Mouse (Mus musculus) embryonic facial prominence, embryonic 11.5 days (tissue): ENCODE measurements at regions not wholly inside any gene's neighbourhood (a gene's known extent, or its start where the extent isn't known, plus 50 kb on each side); places are given as distances from the start of the nearest gene placed in this dataset.
A peak's percentile ranks its signal among the peaks of the same experiment; 100 is the strongest.

Experiments used
- ATAC-seq: fragments of 200-750 bp; cut with Nextera tagmentation; replicated peaks from 2 replicates; pipeline ENCODE4 v1.8.0; 2017; ENCODE audit warnings: low read depth; ENCODE audit not compliant: insufficient number of reproducible peaks, low FRiP score, low TSS enrichment
- DNase-seq: peaks from one replicate; pipeline ENCODE4 v3.0.0-alpha.2; 2015; ENCODE audit warnings: low spot score
- H3K27ac ChIP-seq: fragments of 300-500 bp; sonication (generic); replicated peaks from 2 replicates; pipeline ENCODE4 v1.5.1; 2014; ENCODE audit warnings: mild to moderate bottlenecking, low read depth, low read length, control low read depth
- H3K27me3 ChIP-seq: fragments of 300-500 bp; sonication (generic); 2 replicates; pipeline ENCODE4 v1.6.1; 2014; ENCODE audit warnings: mild to moderate bottlenecking, low read length, moderate library complexity, mixed read lengths; ENCODE audit not compliant: control insufficient read depth, insufficient read depth
- H3K36me3 ChIP-seq: fragments of 300-500 bp; sonication (generic); replicated peaks from 2 replicates; pipeline ENCODE4 v1.6.1; 2014; ENCODE audit warnings: low read depth, mild to moderate bottlenecking, low read length, moderate library complexity, mixed read lengths; ENCODE audit not compliant: control insufficient read depth, insufficient read depth
- H3K4me1 ChIP-seq: fragments of 300-500 bp; sonication (generic); 2 replicates; pipeline ENCODE4 v1.6.1; 2014; ENCODE audit warnings: low read length, mixed read lengths; ENCODE audit not compliant: control insufficient read depth, insufficient read depth
- H3K4me2 ChIP-seq: fragments of 300-500 bp; sonication (generic); 2 replicates; pipeline ENCODE4 v1.6.1; 2014; ENCODE audit warnings: low read depth, mild to moderate bottlenecking, control low read depth, low read length, moderate library complexity
- H3K4me3 ChIP-seq: fragments of 300-500 bp; sonication (generic); 2 replicates; pipeline ENCODE4 v1.5.1; 2014; ENCODE audit warnings: low read depth, low read length, control low read depth
- H3K9ac ChIP-seq: fragments of 300-500 bp; sonication (generic); replicated peaks from 2 replicates; pipeline ENCODE4 v1.6.1; 2014; ENCODE audit warnings: mild to moderate bottlenecking, control low read depth, low read length
- H3K9me3 ChIP-seq: fragments of 300-500 bp; sonication (generic); replicated peaks from 2 replicates; pipeline ENCODE4 v1.6.1; 2016; ENCODE audit warnings: mild to moderate bottlenecking, low read length, inconsistent platforms, mixed read lengths; ENCODE audit not compliant: control insufficient read depth
- WGBS: fragments of 180-500 bp; shearing (Covaris S2); extraction: QIAGEN DNeasy Blood & Tissue Kit; methylation state at CpG from one replicate; pipeline ENCODE4 v1.1.7; 2014; 5-methylcytosine and 5-hydroxymethylcytosine counted together

DNA sequence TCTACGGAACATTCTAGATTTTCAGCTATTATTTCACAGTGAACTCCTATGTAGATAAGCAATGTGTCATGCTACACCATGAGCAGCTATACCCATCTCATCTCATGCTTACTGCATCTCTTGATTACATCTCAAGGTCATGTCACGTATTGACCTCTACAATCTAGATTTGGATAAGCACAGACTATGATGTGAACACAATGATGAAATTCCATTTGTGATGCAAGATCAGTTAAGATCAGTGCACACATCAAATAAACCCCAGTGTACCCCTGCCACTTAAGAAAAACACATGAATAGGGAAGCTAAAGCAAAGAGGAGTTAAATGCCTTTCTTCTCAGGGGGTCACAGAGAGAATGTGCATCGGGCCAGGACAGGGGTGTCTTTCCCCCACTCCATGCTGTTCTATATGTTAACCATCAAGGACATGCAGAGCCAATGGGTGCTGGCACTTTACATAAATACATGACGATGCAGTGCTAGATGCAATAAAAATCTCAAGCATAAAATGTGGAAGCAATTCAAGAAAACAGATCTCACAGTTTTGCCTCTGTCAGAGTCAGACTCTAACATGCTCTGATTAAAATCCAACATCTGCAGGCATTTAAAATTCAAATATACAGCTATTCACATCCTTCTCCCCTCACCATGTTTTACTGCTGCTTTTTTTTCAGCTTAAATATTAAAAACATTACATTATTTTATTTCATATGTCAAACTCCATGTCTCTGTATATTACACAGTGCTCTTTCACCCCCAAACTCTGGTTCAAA lies 157.1 kb upstream of the Gm15217 start:
- no peaks in the 10 kb centered on the region for H3K27me3 ChIP-seq
- WGBS: 76% methylated on average over 4 of the region's 4 CpGs
- H3K9me3 ChIP-seq: no peaks in the 10 kb centered on the region
- H3K36me3 ChIP-seq: no peaks in the 10 kb centered on the region
- H3K4me2 ChIP-seq: no peak overlapping the region
- no peaks in the 10 kb centered on the region for H3K4me1 ChIP-seq
- no peak overlapping the region for H3K27ac ChIP-seq
- H3K4me3 ChIP-seq: no peak overlapping the region
- H3K9ac ChIP-seq: no peak overlapping the region
- ATAC-seq: no peak
- DNase-seq: peak; percentile 71

DNA sequence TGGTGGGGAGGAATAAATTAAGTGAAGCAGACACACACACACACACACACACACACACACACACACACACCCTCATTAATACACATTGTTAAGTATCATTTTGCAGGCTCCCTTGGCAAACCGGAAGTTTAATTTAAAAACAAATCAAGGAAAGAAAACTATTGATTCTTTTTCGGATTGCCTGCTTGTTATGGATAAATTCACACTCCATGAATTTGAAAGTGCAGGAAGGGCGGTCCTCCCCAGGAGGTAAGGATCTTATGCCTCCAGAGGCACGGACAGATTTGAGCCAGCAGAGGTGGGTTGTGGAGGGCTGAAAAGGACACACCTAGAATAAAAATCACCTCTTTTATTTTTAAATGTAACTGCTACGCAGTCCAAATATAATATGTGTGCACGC lies 156.2 kb upstream of the Gm15217 start:
- 68% methylated on average over 6 of the region's 6 CpGs for WGBS
- DNase-seq: no peak
- H3K9me3 ChIP-seq: no peaks in the 10 kb centered on the region
- no peak overlapping the region for H3K27ac ChIP-seq
- no peak overlapping the region for H3K9ac ChIP-seq
- no peaks in the 10 kb centered on the region for H3K27me3 ChIP-seq
- H3K4me1 ChIP-seq: no peaks in the 10 kb centered on the region
- no peak overlapping the region for H3K4me3 ChIP-seq
- H3K36me3 ChIP-seq: no peaks in the 10 kb centered on the region
- H3K4me2 ChIP-seq: no peak overlapping the region
- ATAC-seq: no peak

DNA sequence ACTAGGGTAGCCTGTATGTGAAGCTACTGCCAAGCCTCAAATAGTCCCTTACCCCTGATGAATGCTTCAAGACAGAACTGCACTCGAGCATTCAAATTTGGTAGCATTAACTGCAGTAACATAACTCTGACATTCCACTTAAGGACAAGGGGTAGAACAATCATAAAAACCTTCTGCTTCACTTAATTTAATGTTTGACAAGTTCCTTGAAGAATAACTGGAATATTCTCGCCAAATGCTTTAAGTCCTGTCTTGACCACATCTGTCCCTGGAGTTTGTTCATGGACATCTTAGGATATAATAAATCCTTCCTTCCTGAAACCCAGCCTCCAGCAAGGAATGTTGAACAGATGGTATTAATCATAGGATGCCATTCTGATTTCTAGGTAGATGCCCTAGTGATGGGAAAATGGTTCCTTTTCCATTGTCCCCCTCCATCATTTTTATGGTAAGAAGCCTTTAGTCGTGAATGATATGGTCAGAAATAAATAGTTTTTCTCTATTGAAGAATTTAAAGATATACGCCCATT lies 154.7 kb upstream of the Gm15217 start:
- no peak overlapping the region for H3K27ac ChIP-seq
- H3K27me3 ChIP-seq: no peaks in the 10 kb centered on the region
- no peaks in the 10 kb centered on the region for H3K9me3 ChIP-seq
- no peak overlapping the region for H3K4me3 ChIP-seq
- no peak overlapping the region for H3K4me2 ChIP-seq
- no peaks in the 10 kb centered on the region for H3K36me3 ChIP-seq
- WGBS: 57% methylated on average over 4 of the region's 4 CpGs
- no peak for ATAC-seq
- H3K4me1 ChIP-seq: no peaks in the 10 kb centered on the region
- DNase-seq: peak; percentile 56
- no peak overlapping the region for H3K9ac ChIP-seq

DNA sequence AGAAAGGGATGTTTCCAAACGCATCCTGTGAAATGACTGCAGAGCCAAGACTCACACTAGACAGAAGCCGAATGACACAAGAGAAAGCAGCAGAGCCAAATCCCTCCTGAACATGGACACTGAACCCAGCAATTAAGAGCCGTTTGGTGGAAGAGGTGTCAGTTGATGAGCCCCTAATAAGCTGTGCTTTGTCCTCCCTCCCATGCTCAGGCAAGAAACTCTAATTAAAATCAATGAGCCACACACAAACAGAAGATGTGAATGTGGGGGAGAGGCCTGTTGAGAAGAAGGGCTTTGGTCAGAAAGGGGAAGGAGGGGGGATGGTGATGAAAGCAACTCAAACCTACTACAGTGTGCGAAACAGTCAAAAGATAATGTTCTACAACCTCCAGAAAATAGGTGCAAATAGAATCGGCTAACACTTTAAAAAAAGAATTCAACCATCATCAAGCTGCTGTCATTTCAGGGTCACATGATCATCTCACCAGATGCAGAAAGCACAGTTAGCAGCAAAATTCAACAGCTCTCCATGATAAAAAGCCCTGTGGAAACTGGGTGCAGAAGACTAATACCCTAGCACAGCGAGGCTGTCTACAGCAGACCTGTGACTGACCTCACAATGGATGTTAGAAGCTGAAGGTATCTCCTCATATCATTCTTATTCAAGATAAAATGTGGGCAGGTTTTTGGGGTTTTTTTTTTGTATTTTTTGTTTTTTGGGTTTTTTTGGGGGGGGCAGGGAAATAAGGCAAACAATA lies 153.2 kb upstream of the Gm15217 start:
- no peak overlapping the region for H3K9ac ChIP-seq
- no peaks in the 10 kb centered on the region for H3K9me3 ChIP-seq
- no peak overlapping the region for H3K27ac ChIP-seq
- DNase-seq (no peak), ATAC-seq (no peak)
- no peaks in the 10 kb centered on the region for H3K36me3 ChIP-seq
- no peaks in the 10 kb centered on the region for H3K27me3 ChIP-seq
- WGBS: 60% methylated on average over 6 of the region's 6 CpGs
- no peak overlapping the region for H3K4me2 ChIP-seq
- H3K4me1 ChIP-seq: no peaks in the 10 kb centered on the region
- H3K4me3 ChIP-seq: no peak overlapping the region

DNA sequence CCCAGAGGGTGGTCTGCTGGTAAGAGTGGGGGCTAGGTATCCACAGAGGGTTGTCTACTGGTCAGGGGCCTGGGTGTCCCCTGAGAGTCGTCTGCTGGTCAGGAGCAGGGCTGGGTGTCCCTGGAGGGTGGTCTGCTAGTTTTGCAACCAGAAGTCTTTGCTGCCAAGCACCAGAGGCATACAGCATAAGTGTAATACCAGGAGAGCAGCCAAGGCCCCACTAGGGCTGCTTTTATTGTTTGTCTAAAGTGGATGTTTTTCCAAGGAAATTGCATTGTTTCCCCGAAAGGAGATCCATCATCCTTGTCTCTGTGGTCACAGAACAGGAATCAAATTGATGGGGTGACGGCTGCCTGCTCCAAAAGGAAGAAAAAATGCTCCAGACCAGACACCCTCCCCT lies 145.2 kb upstream of the Gm15217 start:
- Histone ChIP-seq H3K36me3 (no peaks in the 10 kb centered on the region), H3K27me3 (no peaks in the 10 kb centered on the region), H3K27ac (no peak overlapping the region), H3K4me3 (no peak overlapping the region), H3K9me3 (no peaks in the 10 kb centered on the region), H3K9ac (no peak overlapping the region), H3K4me1 (no peaks in the 10 kb centered on the region), H3K4me2 (no peak overlapping the region)
- no peak for ATAC-seq
- DNase-seq: no peak
- WGBS: 62% methylated on average over 3 of the region's 3 CpGs

DNA sequence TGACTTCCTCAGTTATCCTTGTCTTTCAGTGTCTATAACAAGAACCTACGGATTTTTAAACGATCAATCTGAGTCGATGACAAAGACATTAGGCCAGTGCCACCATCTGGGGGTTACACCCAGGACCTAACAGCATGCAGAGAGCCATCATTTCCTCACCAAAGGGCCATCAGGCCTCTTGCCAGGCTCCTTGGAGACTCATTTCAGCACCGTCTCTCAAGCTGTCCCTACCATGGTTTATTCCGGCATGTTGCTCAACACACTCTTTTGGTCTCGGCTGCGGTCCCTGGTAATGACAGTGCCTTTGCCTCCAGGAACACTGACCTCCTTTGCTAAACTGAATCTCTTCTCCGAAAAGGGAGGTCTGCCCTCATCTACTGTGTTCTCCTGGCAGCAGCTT lies 144.4 kb upstream of the Gm15217 start:
- Histone ChIP-seq H3K4me3 (no peak overlapping the region), H3K9ac (no peak overlapping the region), H3K27me3 (no peaks in the 10 kb centered on the region), H3K4me2 (no peak overlapping the region), H3K36me3 (no peaks in the 10 kb centered on the region), H3K27ac (no peak overlapping the region), H3K9me3 (no peaks in the 10 kb centered on the region), H3K4me1 (no peaks in the 10 kb centered on the region)
- DNase-seq: no peak
- ATAC-seq: no peak
- WGBS: 97% methylated on average over 8 of the region's 8 CpGs

DNA sequence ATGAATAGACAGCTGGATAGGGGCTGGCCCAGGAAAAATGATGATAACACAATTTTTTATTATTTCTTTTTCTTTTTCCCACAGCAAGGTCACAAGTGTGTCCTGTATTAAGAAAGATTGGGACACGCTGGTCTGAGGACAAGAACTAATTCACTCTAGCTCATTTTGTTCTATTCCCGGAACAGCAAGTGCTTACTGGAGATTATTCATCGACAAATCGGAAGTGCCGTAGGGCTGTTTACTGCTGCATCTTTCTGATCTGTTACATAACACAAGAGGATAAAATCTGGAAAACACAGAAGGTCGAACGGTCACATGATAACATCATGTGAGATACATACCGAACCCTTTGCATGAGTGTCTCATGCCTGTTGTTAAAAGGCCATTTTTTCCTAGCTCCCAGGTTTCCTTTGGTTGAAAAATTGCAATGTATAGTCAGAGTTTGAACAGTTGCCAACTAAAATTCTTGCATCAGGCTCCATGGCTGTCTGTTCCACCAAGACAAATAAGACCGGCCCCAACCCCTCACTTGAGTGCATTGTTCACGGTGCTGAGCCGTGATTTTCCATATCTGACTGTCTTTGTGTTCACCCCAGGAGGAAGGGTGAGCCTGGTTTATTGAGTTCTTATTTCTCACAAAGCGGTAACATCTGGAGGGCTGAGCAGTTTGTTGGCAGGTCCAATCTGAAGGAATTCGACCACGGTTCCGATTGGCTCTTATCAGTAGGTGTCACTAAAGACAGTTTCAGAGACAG lies 139.0 kb upstream of the Gm15217 start:
- ATAC-seq (no peak), DNase-seq (no peak)
- H3K4me2 ChIP-seq: no peak overlapping the region
- H3K27ac ChIP-seq: no peak overlapping the region
- no peak overlapping the region for H3K9ac ChIP-seq
- H3K4me1 ChIP-seq: no peaks in the 10 kb centered on the region
- 88% methylated on average over 15 of the region's 15 CpGs for WGBS
- H3K4me3 ChIP-seq: no peak overlapping the region
- H3K36me3 ChIP-seq: no peaks in the 10 kb centered on the region
- H3K27me3 ChIP-seq: no peaks in the 10 kb centered on the region
- no peaks in the 10 kb centered on the region for H3K9me3 ChIP-seq
